Mouse (Mus musculus) c-Kit-positive CD71-negative TER-119-negative erythroid progenitor cells, embryonic 14.5 days (primary cell): ENCODE data around the gene Hcls1.

Source experiments
- DNase-seq: peaks from one replicate; pipeline ENCODE4 v3.0.0-alpha.2; 2013; ENCODE audit warnings: low read depth

Hcls1 gene

GRCm38 (mm10) chr16:36934841-36935620, at the start of gene Hcls1:
TSS of gene Hcls1 (plus strand) at chr16:36934983.
- DNase-seq: peak; percentile 61

GRCm38 (mm10) chr16:36885912-36886311, 48.9 kb upstream of the Hcls1 start:
- no peak for DNase-seq

GRCm38 (mm10) chr16:36887546-36887945, 47.2 kb upstream of the Hcls1 start:
- DNase-seq: no peak

GRCm38 (mm10) chr16:36890559-36890958, 44.2 kb upstream of the Hcls1 start:
- DNase-seq: peak; percentile 19

- no peak for DNase-seq
Observed at GRCm38 (mm10) chr16:36891415-36891814, 43.4 kb upstream of the Hcls1 start.

GRCm38 (mm10) chr16:36893317-36893716, 41.5 kb upstream of the Hcls1 start:
- DNase-seq: no peak

GRCm38 (mm10) chr16:36896712-36897111, 38.1 kb upstream of the Hcls1 start:
- DNase-seq: no peak

GRCm38 (mm10) chr16:36903156-36903555, 31.6 kb upstream of the Hcls1 start:
- no peak for DNase-seq

- DNase-seq: no peak
Observed at GRCm38 (mm10) chr16:36911909-36912308, 22.9 kb upstream of the Hcls1 start.

GRCm38 (mm10) chr16:36912311-36912710, 22.5 kb upstream of the Hcls1 start:
- no peak for DNase-seq

- no peak for DNase-seq
Observed at GRCm38 (mm10) chr16:36914195-36914594, 20.6 kb upstream of the Hcls1 start.

GRCm38 (mm10) chr16:36918505-36918904, 16.3 kb upstream of the Hcls1 start:
- DNase-seq: no peak

GRCm38 (mm10) chr16:36920410-36920809, 14.4 kb upstream of the Hcls1 start:
- DNase-seq: no peak

GRCm38 (mm10) chr16:36921067-36921613, 13.6 kb upstream of the Hcls1 start:
- DNase-seq: no peak

- no peak for DNase-seq
Observed at GRCm38 (mm10) chr16:36921980-36922379, 12.8 kb upstream of the Hcls1 start.

GRCm38 (mm10) chr16:36924312-36924711, 10.5 kb upstream of the Hcls1 start:
- no peak for DNase-seq

GRCm38 (mm10) chr16:36925351-36925750, 9.4 kb upstream of the Hcls1 start:
- no peak for DNase-seq

GRCm38 (mm10) chr16:36925797-36926196, 9.0 kb upstream of the Hcls1 start:
- no peak for DNase-seq

- DNase-seq: no peak
Observed at GRCm38 (mm10) chr16:36926514-36927447, 8.0 kb upstream of the Hcls1 start.

GRCm38 (mm10) chr16:36927495-36928105, 7.2 kb upstream of the Hcls1 start:
- DNase-seq: no peak

- DNase-seq: no peak
Observed at GRCm38 (mm10) chr16:36928106-36928500, 6.7 kb upstream of the Hcls1 start.

- no peak for DNase-seq
Observed at GRCm38 (mm10) chr16:36929216-36929615, 5.6 kb upstream of the Hcls1 start.
